Mouse (Mus musculus) myocyte (in vitro differentiated cells): Measurements from ENCODE around the gene Irgc1. TPM values are rescaled to one million over a fixed set of nuclear protein-coding genes. Genes with fewer than 3 reads are reported as not detected.

Source experiments
- H3K27me3 ChIP-seq: one replicate; pipeline ENCODE4 v1.6.1; 2011; ENCODE audit not compliant: control insufficient read depth, insufficient read depth, insufficient read length
- H3K36me3 ChIP-seq: one replicate; pipeline ENCODE4 v1.6.1; 2011; ENCODE audit not compliant: control insufficient read depth, insufficient read depth
- H3K4me2 ChIP-seq: one replicate; pipeline ENCODE4 v1.6.1; 2011; ENCODE audit warnings: low read depth, control low read depth
- H3K4me3 ChIP-seq: one replicate; pipeline ENCODE4 v1.5.1; 2011; ENCODE audit warnings: mild to moderate bottlenecking, control low read depth, moderate library complexity
- H3K79me2 ChIP-seq: one replicate; pipeline ENCODE4 v1.6.1; 2011; ENCODE audit not compliant: control insufficient read depth, insufficient read depth
- H3ac ChIP-seq: one replicate; pipeline ENCODE4 v1.6.1; 2011; ENCODE audit not compliant: control insufficient read depth, insufficient read length
- CEBPB ChIP-seq: IDR thresholded peaks from 2 replicates; pipeline ENCODE4 v1.6.1; 2011; ENCODE audit warnings: mild to moderate bottlenecking, moderate library complexity; ENCODE audit not compliant: poor library complexity, insufficient read depth, severe bottlenecking
- E2F4 ChIP-seq: IDR thresholded peaks from one replicate; pipeline ENCODE4 v1.6.1; 2011; ENCODE audit warnings: mild to moderate bottlenecking, control low read depth, moderate library complexity; ENCODE audit not compliant: insufficient read depth
- MAX ChIP-seq: IDR thresholded peaks from one replicate; pipeline ENCODE4 v1.6.1; 2011; ENCODE audit warnings: low read depth, mild to moderate bottlenecking, control low read depth
- MYOD1 ChIP-seq, 3 experiments: IDR thresholded peaks; one replicate each; pipeline ENCODE4 v1.6.1; 2011; ENCODE audit warnings: control low read depth in 2 of 3, low read depth in 2 of 3, mild to moderate bottlenecking in 2 of 3, moderate library complexity in 1 of 3; ENCODE audit not compliant: insufficient read length in 2 of 3, control insufficient read depth in 1 of 3
- MYOG ChIP-seq, 3 experiments: IDR thresholded peaks; one replicate each; pipeline ENCODE4 v1.6.1; 2011; ENCODE audit warnings: control low read depth in 2 of 3, low read depth in 2 of 3, mild to moderate bottlenecking in 2 of 3; ENCODE audit not compliant: insufficient read length in 2 of 3, control insufficient read depth in 1 of 3, insufficient read depth in 1 of 3
- POLR2A ChIP-seq: IDR thresholded peaks from one replicate; pipeline ENCODE4 v1.6.1; 2011; ENCODE audit warnings: low read depth, mild to moderate bottlenecking, control low read depth, moderate library complexity; ENCODE audit not compliant: insufficient read length
- POLR2AphosphoS2 ChIP-seq: IDR thresholded peaks from one replicate; pipeline ENCODE4 v1.6.1; 2011; ENCODE audit warnings: low read depth, control low read depth; ENCODE audit not compliant: insufficient read length
- REST ChIP-seq: IDR thresholded peaks from one replicate; pipeline ENCODE4 v1.6.1; 2011; ENCODE audit warnings: mild to moderate bottlenecking, control low read depth, moderate library complexity; ENCODE audit not compliant: insufficient read depth, insufficient read length
- SRF ChIP-seq: IDR thresholded peaks from one replicate; pipeline ENCODE4 v1.6.1; 2011; ENCODE audit warnings: low read depth; ENCODE audit not compliant: control insufficient read depth, insufficient read length
- TCF12 ChIP-seq: IDR thresholded peaks from one replicate; pipeline ENCODE4 v1.6.1; 2011; ENCODE audit warnings: mild to moderate bottlenecking, control low read depth; ENCODE audit not compliant: poor library complexity, insufficient read depth, severe bottlenecking
- TCF3 ChIP-seq: IDR thresholded peaks from one replicate; pipeline ENCODE4 v1.6.1; 2011; ENCODE audit warnings: low read depth, control low read depth; ENCODE audit not compliant: insufficient read length
- USF1 ChIP-seq: IDR thresholded peaks from one replicate; pipeline ENCODE4 v1.6.1; 2011; ENCODE audit warnings: low read depth, mild to moderate bottlenecking, control low read depth, moderate library complexity
- polyA plus RNA-seq: library from polyadenylated mRNA; unstranded; fragments of >200 nt; fragmentation: generic; extraction: Trizol; gene quantifications from one replicate; pipeline ENCODE4 v1.2.1, GENCODE M21; 2012; ENCODE audit warnings: missing spikeins

The Irgc1 gene
- polyA plus RNA-seq, 1 experiment: 0.32 TPM

- Histone ChIP-seq H3K27me3 (no peaks in the 10 kb centered on the region), H3ac (no peak overlapping the region), H3K36me3 (no peaks in the 10 kb centered on the region), H3K4me3 (no peak overlapping the region), H3K79me2 (no peaks in the 10 kb centered on the region), H3K4me2 (no peak overlapping the region)
- TF ChIP-seq E2F4: no peak
- TF ChIP-seq MAX: no peak
- no peak for TF ChIP-seq CEBPB
- TF ChIP-seq POLR2A: no peak
- no peak for TF ChIP-seq TCF3
These were observed 24.9 kb downstream of the Irgc1 start for GRCm38 (mm10) chr7:24427168-24427567.

DNA sequence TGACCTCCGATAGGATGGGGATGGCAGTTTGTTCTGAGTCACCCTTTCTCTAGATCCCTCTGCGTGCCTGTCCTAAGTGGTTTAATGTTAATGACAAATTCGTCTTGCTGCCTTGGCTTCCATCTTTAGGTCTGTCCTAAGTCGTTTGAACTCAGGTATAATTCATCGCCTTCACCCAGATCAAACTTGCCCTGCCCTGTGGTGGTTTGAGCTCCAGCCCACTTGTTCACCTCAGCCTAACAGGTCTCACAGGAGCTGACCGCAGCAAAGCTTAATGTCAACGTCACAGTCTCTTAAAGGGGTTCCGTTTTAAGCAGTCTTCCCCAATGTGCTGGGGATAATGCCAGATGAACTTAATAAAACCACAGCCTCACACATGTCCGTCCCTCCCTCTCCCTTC lies 26.2 kb downstream of the Irgc1 start:
- Histone ChIP-seq H3K27me3 (no peaks in the 10 kb centered on the region), H3K36me3 (no peaks in the 10 kb centered on the region), H3K4me2 (no peak overlapping the region), H3ac (no peak overlapping the region), H3K79me2 (no peaks in the 10 kb centered on the region), H3K4me3 (no peak overlapping the region)
- TF ChIP-seq MAX (no peak), CEBPB (no peak), POLR2A (no peak)

DNA sequence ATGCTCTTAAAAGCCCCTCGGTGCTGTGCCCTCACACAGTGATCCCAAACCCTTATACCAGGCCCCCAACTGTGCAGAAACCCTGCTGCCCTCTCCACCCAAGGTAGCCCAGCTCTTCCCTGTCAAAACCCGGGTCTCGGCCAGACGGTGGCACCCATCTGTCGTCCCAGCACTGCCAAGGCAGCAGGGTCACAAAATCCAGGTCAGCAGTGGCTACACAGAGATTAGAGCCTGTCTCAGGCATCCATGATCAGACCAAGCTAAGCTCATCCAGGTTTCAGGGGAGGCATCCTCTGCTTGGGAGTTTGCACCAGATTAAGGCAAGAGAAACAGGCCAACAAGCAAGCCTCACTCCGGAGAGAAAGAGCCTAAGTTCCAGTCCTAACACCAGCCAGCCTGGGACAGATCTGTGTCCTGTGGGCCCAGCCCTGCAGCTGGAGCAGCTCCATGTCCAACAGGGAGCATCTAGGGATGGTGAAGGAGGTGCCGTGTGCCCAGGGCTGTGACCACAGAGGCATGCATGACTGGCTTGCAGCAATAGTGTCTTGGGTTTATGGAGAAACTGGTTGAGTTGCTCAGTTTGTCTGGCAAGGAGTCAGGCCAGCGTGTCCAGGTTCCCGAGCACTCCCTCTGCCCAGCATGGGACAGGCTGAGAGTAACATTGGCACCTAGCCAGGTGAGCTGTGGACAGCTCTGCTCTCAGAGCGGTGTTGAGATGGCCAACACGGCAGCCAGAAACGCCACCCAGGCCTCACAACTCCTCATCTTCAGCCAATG lies 28.0 kb downstream of the Irgc1 start:
- Histone ChIP-seq H3K4me2 (no peak overlapping the region), H3K27me3 (no peaks in the 10 kb centered on the region), H3ac (no peak overlapping the region), H3K36me3 (no peaks in the 10 kb centered on the region), H3K4me3 (no peak overlapping the region), H3K79me2 (no peaks in the 10 kb centered on the region)
- TF ChIP-seq POLR2AphosphoS2 (peak; percentile 39), MYOG (IDR thresholded peaks at IDR 0.05; ENCODE audit: control insufficient read depth in 1 of 3, insufficient read depth in 1 of 3, insufficient read length in 2 of 3, low read depth in 2 of 3) (no peak)

DNA sequence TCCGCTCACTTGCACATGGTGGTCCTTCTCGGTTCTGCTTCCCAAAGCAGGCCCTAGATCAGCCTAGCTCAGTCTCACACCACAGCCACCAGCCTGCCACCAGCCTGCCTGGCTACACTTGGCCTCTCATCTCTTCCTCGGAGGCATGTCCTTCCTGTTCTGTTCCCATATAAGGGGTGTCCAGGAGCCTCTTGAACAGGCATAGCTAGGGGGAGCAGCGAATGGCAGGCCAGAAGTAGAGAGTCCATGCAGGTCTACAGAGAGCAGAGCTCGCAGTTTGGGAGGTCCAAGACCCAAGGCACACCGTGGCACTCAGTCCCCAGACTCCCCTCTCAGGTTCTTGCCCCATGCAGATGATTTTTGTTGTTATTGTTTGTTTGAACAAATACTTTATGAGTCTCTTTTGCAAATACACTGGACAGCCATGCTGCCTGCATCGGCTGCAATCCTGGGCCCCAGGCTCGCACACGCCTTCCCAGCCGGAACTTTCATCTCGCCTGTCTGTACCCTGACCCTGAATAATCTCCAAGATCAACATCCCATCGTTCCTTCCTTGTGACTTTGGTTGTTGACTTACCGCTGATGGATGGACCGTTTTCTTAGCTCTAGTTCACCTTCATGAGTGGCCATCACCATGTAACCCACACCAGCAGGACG lies 28.9 kb downstream of the Irgc1 start:
- no peaks in the 10 kb centered on the region for H3K79me2 ChIP-seq
- no peak overlapping the region for H3ac ChIP-seq
- no peaks in the 10 kb centered on the region for H3K36me3 ChIP-seq
- no peak overlapping the region for H3K4me3 ChIP-seq
- H3K4me2 ChIP-seq: no peak overlapping the region
- TF ChIP-seq MYOG (IDR thresholded peaks at IDR 0.05; ENCODE audit: control insufficient read depth in 1 of 3, insufficient read depth in 1 of 3, insufficient read length in 2 of 3, low read depth in 2 of 3) (no peak), E2F4 (no peak), USF1 (no peak), REST (no peak), POLR2AphosphoS2 (no peak), POLR2A (no peak), TCF3 (no peak), MAX (no peak), TCF12 (no peak), CEBPB (no peak), SRF (no peak)
- H3K27me3 ChIP-seq: no peaks in the 10 kb centered on the region

DNA sequence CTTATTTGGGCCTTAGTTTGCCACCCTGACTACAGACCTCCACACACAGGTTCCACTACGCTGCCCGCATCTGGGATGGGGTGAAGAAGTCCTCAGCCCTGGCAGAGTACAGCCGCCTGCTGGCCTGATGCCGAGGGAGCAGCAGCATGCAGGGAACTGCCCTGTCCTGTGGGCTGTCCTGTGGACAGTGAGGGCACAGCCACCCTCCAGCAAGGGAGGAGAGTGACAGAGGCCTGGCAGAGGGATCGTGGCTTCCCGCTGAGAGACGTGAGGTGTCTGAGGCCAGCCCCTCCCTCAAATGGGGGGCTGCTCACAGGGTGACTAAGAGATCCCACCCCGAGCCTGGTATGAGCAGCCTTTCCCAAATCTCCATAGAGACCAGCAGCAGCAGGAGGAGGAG lies 29.8 kb downstream of the Irgc1 start:
- Histone ChIP-seq H3ac (no peak overlapping the region), H3K27me3 (no peaks in the 10 kb centered on the region), H3K36me3 (no peaks in the 10 kb centered on the region), H3K4me3 (no peak overlapping the region), H3K4me2 (no peak overlapping the region), H3K79me2 (no peaks in the 10 kb centered on the region)
- TF ChIP-seq MYOG (IDR thresholded peaks at IDR 0.05; ENCODE audit: control insufficient read depth in 1 of 3, insufficient read depth in 1 of 3, insufficient read length in 2 of 3, low read depth in 2 of 3): no peak
- no peak for TF ChIP-seq E2F4
- TF ChIP-seq MYOD1 (IDR thresholded peaks at IDR 0.05; ENCODE audit: control insufficient read depth in 1 of 3, insufficient read length in 2 of 3, low read depth in 2 of 3): no peak
- TF ChIP-seq POLR2A: no peak
- TF ChIP-seq TCF3: no peak
- TF ChIP-seq CEBPB: no peak
- no peak for TF ChIP-seq USF1
- TF ChIP-seq MAX: no peak
- no peak for TF ChIP-seq TCF12
- TF ChIP-seq POLR2AphosphoS2: no peak
